Mouse (Mus musculus) erythroblast, embryonic 14.5 days (primary cell): ENCODE data around the gene Fstl4.

Source experiments
- GATA1 ChIP-seq: IDR thresholded peaks from 2 replicates; pipeline ENCODE4 v1.6.1; 2012; ENCODE audit warnings: low read length, inconsistent platforms, mixed read lengths
- TAL1 ChIP-seq: IDR thresholded peaks from 3 replicates; pipeline ENCODE4 v1.6.1; 2012; ENCODE audit warnings: low read length, inconsistent platforms, mixed read lengths

DNA sequence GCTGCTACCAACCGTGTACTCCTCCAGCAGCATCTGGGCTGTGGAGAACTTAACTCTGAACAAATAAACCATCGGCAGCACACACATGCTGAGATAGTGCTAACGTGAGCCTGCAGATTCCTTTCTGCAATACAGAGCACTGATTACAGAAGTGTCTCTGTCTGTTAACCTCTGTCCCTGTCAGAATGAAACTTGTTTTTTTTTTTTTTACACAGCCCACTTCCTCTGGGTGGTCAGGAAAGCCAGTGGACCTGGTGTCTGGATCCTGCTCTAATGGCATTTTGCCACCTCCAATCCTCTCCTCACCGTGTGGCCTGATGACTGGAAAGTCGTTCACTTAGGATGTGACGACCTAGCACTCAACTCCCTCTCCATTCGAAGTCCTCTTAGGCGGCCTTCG is 469.2 kb downstream of the Fstl4 start:
- TF ChIP-seq GATA1 (no peak), TAL1 (no peak)
